Mouse (Mus musculus): ENCODE data around the gene Timmdc1. TPM values are rescaled to one million over a fixed set of nuclear protein-coding genes. Genes with fewer than 3 reads are reported as not detected.
"Not testable (repeated sequence)": the region's sequence is repeated elsewhere in the genome, so short reads cannot be mapped to it uniquely, and the experiment has no call there.

The Timmdc1 gene
- polyA plus RNA-seq, 1 experiment from 2014 or later = 22.8 TPM

GRCm38 (mm10) chr16:38481327-38481726 is 41.1 kb downstream of the Timmdc1 start:
- H3K4me3 ChIP-seq (ENCODE audit: low read depth, low read length) = no peak overlapping the region
- peaks cover 11% of the 10 kb centered on the region; the same call in 1 of the 2 replicates for H3K27me3 ChIP-seq (replicated peaks; ENCODE audit: control insufficient read depth, insufficient read depth, low read length)
- no peak overlapping the region for H3K9ac ChIP-seq (ENCODE audit: low read length)
- no peak overlapping the region for H3K4me2 ChIP-seq (ENCODE audit: low read length)
- H3K36me3 ChIP-seq (ENCODE audit: control insufficient read depth, insufficient read depth, low read length) = no peaks in the 10 kb centered on the region
- 73% methylated on average over 4 of the region's 4 CpGs for WGBS
- H3K4me1 ChIP-seq (replicated peaks; ENCODE audit: control insufficient read depth, insufficient read depth, low read length) = peaks cover 9% of the 10 kb centered on the region; the same call in 1 of the 2 replicates
- H3K27ac ChIP-seq (ENCODE audit: low read depth) = no peak overlapping the region
- no peak for ATAC-seq (replicated peaks; ENCODE audit: low FRiP score, low TSS enrichment, low read depth)
- H3K9me3 ChIP-seq (ENCODE audit: control insufficient read depth, low read length) = no peaks in the 10 kb centered on the region
- no peak for DNase-seq (ENCODE audit: low spot score)

- no peak for ATAC-seq (replicated peaks; ENCODE audit: low FRiP score, low TSS enrichment, low read depth)
- Histone ChIP-seq H3K9ac (ENCODE audit: low read length) (no peak overlapping the region), H3K4me3 (ENCODE audit: low read depth, low read length) (no peak overlapping the region), H3K4me1 (replicated peaks; ENCODE audit: control insufficient read depth, insufficient read depth, low read length) (peaks cover 7% of the 10 kb centered on the region; the same call in 1 of the 2 replicates), H3K36me3 (ENCODE audit: control insufficient read depth, insufficient read depth, low read length) (no peaks in the 10 kb centered on the region), H3K27me3 (replicated peaks; ENCODE audit: control insufficient read depth, insufficient read depth, low read length) (no peaks in the 10 kb centered on the region; the same call in 1 of the 2 replicates), H3K27ac (ENCODE audit: low read depth) (no peak overlapping the region), H3K9me3 (ENCODE audit: control insufficient read depth, low read length) (no peaks in the 10 kb centered on the region), H3K4me2 (ENCODE audit: low read length) (no peak overlapping the region)
- 95% methylated on average over 3 of the region's 3 CpGs for WGBS
- no peak for DNase-seq (ENCODE audit: low spot score)
These were observed 44.2 kb downstream of the Timmdc1 start for GRCm38 (mm10) chr16:38478296-38478695.

- ATAC-seq (replicated peaks; ENCODE audit: low FRiP score, low TSS enrichment, low read depth); H3K9me3 ChIP-seq (ENCODE audit: control insufficient read depth, low read length); H3K4me1 ChIP-seq (replicated peaks; ENCODE audit: control insufficient read depth, insufficient read depth, low read length); H3K36me3 ChIP-seq (ENCODE audit: control insufficient read depth, insufficient read depth, low read length); H3K27me3 ChIP-seq (replicated peaks; ENCODE audit: control insufficient read depth, insufficient read depth, low read length); H3K27ac ChIP-seq (ENCODE audit: low read depth); DNase-seq (ENCODE audit: low spot score): not testable (repeated sequence)
- Histone ChIP-seq H3K4me3 (ENCODE audit: low read depth, low read length) (peak overlapping the region; percentile 39), H3K4me2 (ENCODE audit: low read length) (peak overlapping the region; percentile 63), H3K9ac (ENCODE audit: low read length) (peak overlapping the region; percentile 38; the same call in 1 of the 2 replicates)
- WGBS = 31% methylated on average over 14 of the region's 14 CpGs
These were observed 45.2 kb downstream of the Timmdc1 start for GRCm38 (mm10) chr16:38477241-38477608.

- H3K9ac ChIP-seq (ENCODE audit: low read length) = peak overlapping the region; percentile 38; the same call in 1 of the 2 replicates
- 10% methylated on average over 34 of the region's 34 CpGs for WGBS
- DNase-seq (ENCODE audit: low spot score) (peak; percentile 75), ATAC-seq (replicated peaks; ENCODE audit: low FRiP score, low TSS enrichment, low read depth) (no peak)
- no peaks in the 10 kb centered on the region for H3K36me3 ChIP-seq (ENCODE audit: control insufficient read depth, insufficient read depth, low read length)
- H3K4me1 ChIP-seq (replicated peaks; ENCODE audit: control insufficient read depth, insufficient read depth, low read length) = peaks cover 6% of the 10 kb centered on the region; the same call in 1 of the 2 replicates
- no peaks in the 10 kb centered on the region for H3K9me3 ChIP-seq (ENCODE audit: control insufficient read depth, low read length)
- H3K27me3 ChIP-seq (replicated peaks; ENCODE audit: control insufficient read depth, insufficient read depth, low read length) = no peaks in the 10 kb centered on the region
- peak overlapping the region; percentile 39 for H3K4me3 ChIP-seq (ENCODE audit: low read depth, low read length)
- H3K4me2 ChIP-seq (ENCODE audit: low read length) = peak overlapping the region; percentile 63
- no peak overlapping the region for H3K27ac ChIP-seq (ENCODE audit: low read depth)
These were observed 45.9 kb downstream of the Timmdc1 start for GRCm38 (mm10) chr16:38476312-38477240.

- 48% methylated on average over 4 of the region's 4 CpGs for WGBS
- peak overlapping the region; percentile 39; the same call in 1 of the 2 replicates for H3K4me3 ChIP-seq (ENCODE audit: low read depth, low read length)
- H3K27me3 ChIP-seq (replicated peaks; ENCODE audit: control insufficient read depth, insufficient read depth, low read length) = no peaks in the 10 kb centered on the region
- no peaks in the 10 kb centered on the region for H3K9me3 ChIP-seq (ENCODE audit: control insufficient read depth, low read length)
- no peak overlapping the region for H3K9ac ChIP-seq (ENCODE audit: low read length)
- no peak overlapping the region for H3K27ac ChIP-seq (ENCODE audit: low read depth)
- DNase-seq (ENCODE audit: low spot score) (no peak), ATAC-seq (replicated peaks; ENCODE audit: low FRiP score, low TSS enrichment, low read depth) (no peak)
- peak overlapping the region; percentile 63 for H3K4me2 ChIP-seq (ENCODE audit: low read length)
- peaks cover 6% of the 10 kb centered on the region; the same call in 1 of the 2 replicates for H3K4me1 ChIP-seq (replicated peaks; ENCODE audit: control insufficient read depth, insufficient read depth, low read length)
- H3K36me3 ChIP-seq (ENCODE audit: control insufficient read depth, insufficient read depth, low read length) = no peaks in the 10 kb centered on the region
These were observed 46.7 kb downstream of the Timmdc1 start for GRCm38 (mm10) chr16:38475681-38476311.

GRCm38 (mm10) chr16:38474677-38475286 is 47.7 kb downstream of the Timmdc1 start:
- H3K4me1 ChIP-seq (replicated peaks; ENCODE audit: control insufficient read depth, insufficient read depth, low read length) = peaks cover 6% of the 10 kb centered on the region; the same call in 1 of the 2 replicates
- no peak overlapping the region for H3K4me3 ChIP-seq (ENCODE audit: low read depth, low read length)
- no peak overlapping the region for H3K4me2 ChIP-seq (ENCODE audit: low read length)
- H3K9ac ChIP-seq (ENCODE audit: low read length) = no peak overlapping the region
- no peak overlapping the region for H3K27ac ChIP-seq (ENCODE audit: low read depth)
- 92% methylated on average over 9 of the region's 9 CpGs for WGBS
- H3K9me3 ChIP-seq (ENCODE audit: control insufficient read depth, low read length) = no peaks in the 10 kb centered on the region
- ATAC-seq (replicated peaks; ENCODE audit: low FRiP score, low TSS enrichment, low read depth) (no peak), DNase-seq (ENCODE audit: low spot score) (no peak)
- H3K36me3 ChIP-seq (ENCODE audit: control insufficient read depth, insufficient read depth, low read length) = no peaks in the 10 kb centered on the region
- H3K27me3 ChIP-seq (replicated peaks; ENCODE audit: control insufficient read depth, insufficient read depth, low read length) = no peaks in the 10 kb centered on the region

GRCm38 (mm10) chr16:38473661-38474060 is 48.8 kb downstream of the Timmdc1 start:
- H3K9me3 ChIP-seq (ENCODE audit: control insufficient read depth, low read length) = no peaks in the 10 kb centered on the region
- H3K27me3 ChIP-seq (replicated peaks; ENCODE audit: control insufficient read depth, insufficient read depth, low read length) = no peaks in the 10 kb centered on the region
- DNase-seq (ENCODE audit: low spot score) = no peak
- no peak overlapping the region for H3K4me3 ChIP-seq (ENCODE audit: low read depth, low read length)
- H3K27ac ChIP-seq (ENCODE audit: low read depth) = no peak overlapping the region
- peaks cover 6% of the 10 kb centered on the region; the same call in 1 of the 2 replicates for H3K4me1 ChIP-seq (replicated peaks; ENCODE audit: control insufficient read depth, insufficient read depth, low read length)
- no peak overlapping the region for H3K4me2 ChIP-seq (ENCODE audit: low read length)
- H3K9ac ChIP-seq (ENCODE audit: low read length) = no peak overlapping the region
- WGBS = 89% methylated on average over 5 of the region's 5 CpGs
- H3K36me3 ChIP-seq (ENCODE audit: control insufficient read depth, insufficient read depth, low read length) = no peaks in the 10 kb centered on the region
- ATAC-seq (replicated peaks; ENCODE audit: low FRiP score, low TSS enrichment, low read depth) = no peak

GRCm38 (mm10) chr16:38472507-38472873 is 50.0 kb downstream of the Timmdc1 start:
- Histone ChIP-seq H3K36me3 (ENCODE audit: control insufficient read depth, insufficient read depth, low read length) (no peaks in the 10 kb centered on the region), H3K27ac (ENCODE audit: low read depth) (no peak overlapping the region), H3K9me3 (ENCODE audit: control insufficient read depth, low read length) (no peaks in the 10 kb centered on the region), H3K4me2 (ENCODE audit: low read length) (no peak overlapping the region), H3K9ac (ENCODE audit: low read length) (no peak overlapping the region), H3K4me1 (replicated peaks; ENCODE audit: control insufficient read depth, insufficient read depth, low read length) (peaks cover 6% of the 10 kb centered on the region; the same call in 1 of the 2 replicates), H3K4me3 (ENCODE audit: low read depth, low read length) (no peak overlapping the region), H3K27me3 (replicated peaks; ENCODE audit: control insufficient read depth, insufficient read depth, low read length) (no peaks in the 10 kb centered on the region)
- DNase-seq (ENCODE audit: low spot score) (no peak), ATAC-seq (replicated peaks; ENCODE audit: low FRiP score, low TSS enrichment, low read depth) (no peak)
- 90% methylated on average over 5 of the region's 5 CpGs for WGBS

Measured in intestine, embryonic 14.5 days (tissue).